Mouse (Mus musculus) CH12.LX (cell line): ENCODE measurements around the gene Fam89b. TPM values are rescaled to one million over a fixed set of nuclear protein-coding genes. Genes with fewer than 3 reads are reported as not detected.

Experiments used
- DNase-seq: peaks from one replicate; pipeline ENCODE4 v3.0.0-alpha.2; 2013; ENCODE audit errors: extremely low read depth
- H3K27ac ChIP-seq: 2 replicates; pipeline ENCODE4 v1.5.1; 2012; ENCODE audit warnings: low read depth, mild to moderate bottlenecking, control low read depth, moderate library complexity; ENCODE audit not compliant: insufficient read depth
- H3K27me3 ChIP-seq: replicated peaks from 2 replicates; pipeline ENCODE3; 2012; ENCODE audit warnings: inconsistent platforms
- H3K36me3 ChIP-seq, 2 experiments: replicated peaks in 1 of 2; 2 replicates each; pipeline versions ENCODE3 to v1.6.1; 2012; ENCODE audit warnings: inconsistent platforms in 1 of 2, low read length in 1 of 2, mild to moderate bottlenecking in 1 of 2, mixed read lengths in 1 of 2, moderate library complexity in 1 of 2; ENCODE audit not compliant: control insufficient read depth in 1 of 2, insufficient read depth in 1 of 2
- H3K4me1 ChIP-seq, 2 experiments: 2 replicates each; pipeline ENCODE4 v1.6.1; 2012; ENCODE audit warnings: inconsistent platforms in 1 of 2, moderate library complexity in 1 of 2; ENCODE audit not compliant: insufficient read depth in 2 of 2, control insufficient read depth in 1 of 2
- H3K4me2 ChIP-seq: 2 replicates; pipeline ENCODE4 v1.6.1; 2012; ENCODE audit warnings: low read depth, mild to moderate bottlenecking, control low read depth; ENCODE audit not compliant: poor library complexity, insufficient read depth, severe bottlenecking
- H3K4me3 ChIP-seq, 3 experiments: fragments of 150-350 bp in 1 of 3; sonication (generic) in 1 of 3; replicated peaks in 1 of 3; 2 replicates each; pipeline versions ENCODE3 to v1.5.1; 2011 to 2012; ENCODE audit warnings: low read depth in 2 of 3, low read length in 2 of 3, mild to moderate bottlenecking in 2 of 3, moderate library complexity in 2 of 3, control low read depth in 1 of 3, improper control_type of control experiment in 1 of 3, inconsistent platforms in 1 of 3, mixed read lengths in 1 of 3; ENCODE audit not compliant: poor library complexity in 1 of 3
- H3K79me2 ChIP-seq: replicated peaks from 2 replicates; pipeline ENCODE4 v1.6.1; 2012; ENCODE audit warnings: mild to moderate bottlenecking, moderate library complexity; ENCODE audit not compliant: control insufficient read depth, poor library complexity, insufficient read depth, severe bottlenecking; ENCODE audit errors: extremely low read depth
- H3K9ac ChIP-seq: 2 replicates; pipeline ENCODE4 v1.6.1; 2012; ENCODE audit warnings: low read depth, mild to moderate bottlenecking, control low read depth, moderate library complexity; ENCODE audit not compliant: insufficient read depth
- H3K9me3 ChIP-seq: replicated peaks from 2 replicates; pipeline ENCODE3; 2012; ENCODE audit warnings: low read length, inconsistent platforms, mixed read lengths
- CHD1 ChIP-seq: IDR thresholded peaks from 2 replicates; pipeline ENCODE4 v1.6.1; 2012; ENCODE audit warnings: low read depth, low read length, improper control_type of control experiment, inconsistent platforms
- EP300 ChIP-seq: IDR thresholded peaks from 2 replicates; pipeline ENCODE4 v1.6.1; 2011; ENCODE audit warnings: low read length, improper control_type of control experiment
- GABPA ChIP-seq: IDR thresholded peaks from 2 replicates; pipeline ENCODE4 v1.6.1; 2012; ENCODE audit warnings: low read depth, low read length, improper control_type of control experiment, inconsistent platforms; ENCODE audit not compliant: insufficient replicate concordance
- HCFC1 ChIP-seq: IDR thresholded peaks from 2 replicates; pipeline ENCODE4 v1.6.1; 2012; ENCODE audit warnings: low read depth, mild to moderate bottlenecking, inconsistent platforms, low read length, improper control_type of control experiment
- JUND ChIP-seq: conservative IDR thresholded peaks from 2 replicates; pipeline ENCODE4 v1.6.1; 2011; ENCODE audit warnings: low read depth, low read length, improper control_type of control experiment
- KAT2A ChIP-seq: IDR thresholded peaks from 2 replicates; pipeline ENCODE4 v1.6.1; 2012; ENCODE audit warnings: low read length, improper control_type of control experiment, inconsistent platforms; ENCODE audit not compliant: insufficient replicate concordance
- MAFK ChIP-seq: IDR thresholded peaks from 2 replicates; pipeline ENCODE4 v1.6.1; 2011; ENCODE audit warnings: low read length, improper control_type of control experiment; ENCODE audit not compliant: insufficient replicate concordance
- MEF2A ChIP-seq: IDR thresholded peaks from 2 replicates; pipeline ENCODE4 v1.6.1; 2014; ENCODE audit warnings: low read depth, mild to moderate bottlenecking, inconsistent platforms, low read length, improper control_type of control experiment, borderline replicate concordance
- MXI1 ChIP-seq: IDR thresholded peaks from 2 replicates; pipeline ENCODE4 v1.6.1; 2011; ENCODE audit warnings: mild to moderate bottlenecking, low read depth, low read length, improper control_type of control experiment
- PAX5 ChIP-seq: IDR thresholded peaks from 2 replicates; pipeline ENCODE4 v1.6.1; 2012; ENCODE audit warnings: low read length, inconsistent platforms, mixed read lengths
- POLR2A ChIP-seq: IDR thresholded peaks from 2 replicates; pipeline ENCODE4 v1.6.1; 2011; ENCODE audit warnings: low read depth, mild to moderate bottlenecking, improper control_type of control experiment, low read length
- POLR2AphosphoS2 ChIP-seq: IDR thresholded peaks from 2 replicates; pipeline ENCODE4 v1.6.1; 2011; ENCODE audit warnings: low read depth, low read length, improper control_type of control experiment
- SMC3 ChIP-seq: IDR thresholded peaks from 2 replicates; pipeline ENCODE4 v1.6.1; 2011; ENCODE audit warnings: low read depth, low read length, improper control_type of control experiment
- TCF12 ChIP-seq: IDR thresholded peaks from 2 replicates; pipeline ENCODE4 v1.6.1; 2014; ENCODE audit warnings: low read depth, mild to moderate bottlenecking, inconsistent platforms, low read length, improper control_type of control experiment
- UBTF ChIP-seq: IDR thresholded peaks from 2 replicates; pipeline ENCODE4 v1.6.1; 2012; ENCODE audit warnings: low read depth, mild to moderate bottlenecking, inconsistent platforms, low read length, improper control_type of control experiment, moderate library complexity
- ZMIZ1 ChIP-seq: IDR thresholded peaks from 2 replicates; pipeline ENCODE4 v1.6.1; 2012; ENCODE audit warnings: low read depth, mild to moderate bottlenecking, inconsistent platforms, low read length, improper control_type of control experiment
- ZNF384 ChIP-seq: IDR thresholded peaks from 2 replicates; pipeline ENCODE4 v1.6.1; 2012; ENCODE audit warnings: low read depth, low read length, improper control_type of control experiment, inconsistent platforms
- dilution Hi-C: fragments of 300-500 bp; cut with MboI; formaldehyde crosslinking; loops from 2 replicates; pipeline ENCODE4 v1.14.3; 2020; ENCODE audit warnings: low sequenced_read_pairs; ENCODE audit not compliant: extremely low pct_unique_long_range_greater_than_20kb, extremely low pct_ligation_motif_present
- in situ Hi-C: fragments of 300-500 bp; cut with MboI; formaldehyde crosslinking; loops from 3 replicates; pipeline ENCODE4 v1.14.3; 2019; ENCODE audit warnings: low sequenced_read_pairs, low pct_ligation_motif_present, low pct_unique_long_range_greater_than_20kb, mixed read lengths
- polyA plus RNA-seq: library from polyadenylated mRNA; unstranded; fragments of >175 nt; gene quantifications from 2 replicates; pipeline ENCODE4 v1.2.1, GENCODE M21; 2012; ENCODE audit warnings: low read depth; ENCODE audit not compliant: insufficient read length
- total RNA-seq, 2 experiments: library from RNA; depleted of rRNA; stranded (reverse); fragments of 300-350 nt in 1 of 2; fragments of >200 nt in 1 of 2; gene quantifications; 2 replicates each; pipeline ENCODE4 v1.2.3; 2012 to 2014

Fam89b gene
- total and polyA plus RNA-seq, 3 experiments = 7.5 to 13.4 (median 9.2) TPM

GRCm38 (mm10) chr19:5689565-5690342 is 39.7 kb downstream of the Fam89b start (continued):
- TF ChIP-seq GABPA (no peak), ZNF384 (no peak), TCF12 (peak; percentile 68; the same call in 1 of the 2 replicates), HCFC1 (peak; percentile 72), PAX5 (no peak), SMC3 (no peak), MAFK (no peak), POLR2AphosphoS2 (no peak)

GRCm38 (mm10) chr19:5689088-5689428 is 40.4 kb downstream of the Fam89b start:
- Histone ChIP-seq H3K4me1 (peaks cover 25 to 40% of the 10 kb centered on the region in 2 experiments), H3K4me2 (peak overlapping the region; percentile 75)
- TF ChIP-seq UBTF = 0 out of 2 replicates have a peak, but pooled peaks have one; percentile 32
- TF ChIP-seq MAFK = peak; percentile 32; the same call in 1 of the 2 replicates
- TF ChIP-seq TCF12 = 0 out of 2 replicates have a peak, but pooled peaks have one; percentile 8
- peak; percentile 41 for TF ChIP-seq EP300
- peak; percentile 61; the same call in 1 of the 2 replicates for TF ChIP-seq MEF2A
- TF ChIP-seq POLR2A = no peak
- TF ChIP-seq KAT2A = no peak
- TF ChIP-seq CHD1 = 0 out of 2 replicates have a peak, but pooled peaks have one; percentile 82
- peak; percentile 64; the same call in 1 of the 2 replicates for TF ChIP-seq JUND
- peak; percentile 13; the same call in 1 of the 2 replicates for TF ChIP-seq MXI1
- peak; percentile 33; the same call in 1 of the 2 replicates for TF ChIP-seq ZMIZ1
- no peak for TF ChIP-seq GABPA

More at GRCm38 (mm10) chr19:5689088-5689428, 40.4 kb downstream of the Fam89b start:
- H3K27me3 ChIP-seq = no peaks in the 10 kb centered on the region
- peaks cover 35% of the 10 kb centered on the region for H3K79me2 ChIP-seq
- no peaks in the 10 kb centered on the region for H3K9me3 ChIP-seq
- DNase-seq = no peak
- peak overlapping the region; percentile 79 for H3K27ac ChIP-seq
- peak overlapping the region; percentile 62 for H3K9ac ChIP-seq
- in situ Hi-C loops = no loop called here
- dilution Hi-C loops = no loop called here
- H3K36me3 ChIP-seq = peaks cover 43 to 67% of the 10 kb centered on the region in 2 experiments
- H3K4me3 ChIP-seq = peak overlapping the region; percentile 81 to 95 (median 83)
